Mouse (Mus musculus) spleen, embryonic (tissue): ENCODE results near the gene Ddc.

ENCODE experiments used
- CTCF ChIA-PET: fragments of 350-600 bp; sonication (Branson Sonifier 250); formaldehyde crosslinking; loops from one replicate; lab custom pipeline; 2022; lab: Charles Lee

The Ddc gene

GRCm38 (mm10) chr11:11907703-11908413, 9.9 kb upstream of the Ddc start:
- CTCF ChIA-PET = no interaction called here

GRCm38 (mm10) chr11:11905518-11905917, 7.6 kb upstream of the Ddc start:
- CTCF ChIA-PET = no interaction called here

GRCm38 (mm10) chr11:11904995-11905394, 7.1 kb upstream of the Ddc start:
- CTCF ChIA-PET = no interaction called here

- CTCF ChIA-PET = no interaction called here
Measured at GRCm38 (mm10) chr11:11901509-11901908, 3.6 kb upstream of the Ddc start.

- CTCF ChIA-PET = no interaction called here
Measured at GRCm38 (mm10) chr11:11898496-11898895, 552 bp upstream of the Ddc start.

- CTCF ChIA-PET = interaction anchor here (0.6 kb wide), 1 partner anchor 20 kb away, joined by 3 read pairs; no protein-coding TSS in a partner anchor
Measured at GRCm38 (mm10) chr11:11895479-11895878, 2.5 kb downstream of the Ddc start.

GRCm38 (mm10) chr11:11893769-11894168, 4.2 kb downstream of the Ddc start:
- CTCF ChIA-PET = no interaction called here

- CTCF ChIA-PET = no interaction called here
Measured at GRCm38 (mm10) chr11:11892993-11893602, 4.8 kb downstream of the Ddc start.

GRCm38 (mm10) chr11:11891832-11892231, 6.1 kb downstream of the Ddc start:
- CTCF ChIA-PET = no interaction called here

- CTCF ChIA-PET = no interaction called here
Measured at GRCm38 (mm10) chr11:11890139-11890741, 7.7 kb downstream of the Ddc start.

GRCm38 (mm10) chr11:11888727-11889126, 9.2 kb downstream of the Ddc start:
- CTCF ChIA-PET = no interaction called here

- CTCF ChIA-PET = interaction anchor here (0.7 kb wide), 1 partner anchor 71 kb away, joined by 7 read pairs; no protein-coding TSS in a partner anchor
Measured at GRCm38 (mm10) chr11:11888051-11888450, 9.9 kb downstream of the Ddc start.

- CTCF ChIA-PET = no interaction called here
Measured at GRCm38 (mm10) chr11:11886403-11886998, 11.4 kb downstream of the Ddc start.

GRCm38 (mm10) chr11:11885921-11886320, 12.0 kb downstream of the Ddc start:
- CTCF ChIA-PET = no interaction called here

GRCm38 (mm10) chr11:11885246-11885643, 12.7 kb downstream of the Ddc start:
- CTCF ChIA-PET = no interaction called here

- CTCF ChIA-PET = no interaction called here
Measured at GRCm38 (mm10) chr11:11884533-11885245, 13.3 kb downstream of the Ddc start.

- CTCF ChIA-PET = interaction anchor here (0.7 kb wide), 1 partner anchor 9 kb away, joined by 3 read pairs; no protein-coding TSS in a partner anchor
Measured at GRCm38 (mm10) chr11:11881783-11882155, 16.2 kb downstream of the Ddc start.

- CTCF ChIA-PET = interaction anchor here (0.7 kb wide), 1 partner anchor 9 kb away, joined by 3 read pairs; no protein-coding TSS in a partner anchor
Measured at GRCm38 (mm10) chr11:11881026-11881782, 16.7 kb downstream of the Ddc start.

GRCm38 (mm10) chr11:11880351-11880750, 17.6 kb downstream of the Ddc start:
- CTCF ChIA-PET = no interaction called here

GRCm38 (mm10) chr11:11879699-11880002, 18.3 kb downstream of the Ddc start:
- CTCF ChIA-PET = no interaction called here
